Mouse (Mus musculus) hindbrain, embryonic 10.5 days (tissue): Measurements from ENCODE around the gene Wdr90. TPM values are rescaled to one million over a fixed set of nuclear protein-coding genes. Genes with fewer than 3 reads are reported as not detected.
"Not testable (repeated sequence)": the region's sequence is repeated elsewhere in the genome, so short reads cannot be mapped to it uniquely, and the experiment has no call there.

Experiments
- DNase-seq: peaks from one replicate; pipeline ENCODE4 v3.0.0-alpha.2; 2017; ENCODE audit warnings: low spot score
- H3K27ac ChIP-seq: fragments of 300-500 bp; sonication (generic); 2 replicates; pipeline ENCODE4 v1.5.1; 2016; ENCODE audit warnings: mild to moderate bottlenecking, moderate library complexity
- H3K27me3 ChIP-seq: fragments of 300-500 bp; sonication (generic); 2 replicates; pipeline ENCODE4 v1.6.1; 2016; ENCODE audit warnings: mild to moderate bottlenecking; ENCODE audit not compliant: poor library complexity, insufficient read depth, severe bottlenecking
- H3K36me3 ChIP-seq: fragments of 300-500 bp; sonication (generic); 2 replicates; pipeline ENCODE4 v1.6.1; 2016; ENCODE audit warnings: mild to moderate bottlenecking, moderate library complexity
- H3K4me1 ChIP-seq: fragments of 300-500 bp; sonication (generic); replicated peaks from 2 replicates; pipeline ENCODE4 v1.6.1; 2016; ENCODE audit warnings: mild to moderate bottlenecking
- H3K4me3 ChIP-seq: fragments of 300-500 bp; sonication (generic); 2 replicates; pipeline ENCODE4 v1.5.1; 2016; ENCODE audit warnings: mild to moderate bottlenecking, moderate library complexity
- H3K9me3 ChIP-seq: fragments of 300-500 bp; sonication (generic); 2 replicates; pipeline ENCODE4 v1.6.1; 2016; ENCODE audit warnings: mild to moderate bottlenecking, moderate library complexity
- WGBS: fragments of 180-500 bp; shearing (Covaris S2); methylation state at CpG from one replicate; pipeline ENCODE4 v1.1.7; 2016; 5-methylcytosine and 5-hydroxymethylcytosine counted together
- polyA plus RNA-seq: library from polyadenylated mRNA; unstranded; fragments of >200 nt; fragmentation: Nextera tagmentation; extraction: Ambion mirVana; gene quantifications from 2 replicates; pipeline ENCODE4 v1.2.1, GENCODE M21; 2016

The Wdr90 gene
- polyA plus RNA-seq, 1 experiment from 2014 or later: 46.0 TPM

DNA sequence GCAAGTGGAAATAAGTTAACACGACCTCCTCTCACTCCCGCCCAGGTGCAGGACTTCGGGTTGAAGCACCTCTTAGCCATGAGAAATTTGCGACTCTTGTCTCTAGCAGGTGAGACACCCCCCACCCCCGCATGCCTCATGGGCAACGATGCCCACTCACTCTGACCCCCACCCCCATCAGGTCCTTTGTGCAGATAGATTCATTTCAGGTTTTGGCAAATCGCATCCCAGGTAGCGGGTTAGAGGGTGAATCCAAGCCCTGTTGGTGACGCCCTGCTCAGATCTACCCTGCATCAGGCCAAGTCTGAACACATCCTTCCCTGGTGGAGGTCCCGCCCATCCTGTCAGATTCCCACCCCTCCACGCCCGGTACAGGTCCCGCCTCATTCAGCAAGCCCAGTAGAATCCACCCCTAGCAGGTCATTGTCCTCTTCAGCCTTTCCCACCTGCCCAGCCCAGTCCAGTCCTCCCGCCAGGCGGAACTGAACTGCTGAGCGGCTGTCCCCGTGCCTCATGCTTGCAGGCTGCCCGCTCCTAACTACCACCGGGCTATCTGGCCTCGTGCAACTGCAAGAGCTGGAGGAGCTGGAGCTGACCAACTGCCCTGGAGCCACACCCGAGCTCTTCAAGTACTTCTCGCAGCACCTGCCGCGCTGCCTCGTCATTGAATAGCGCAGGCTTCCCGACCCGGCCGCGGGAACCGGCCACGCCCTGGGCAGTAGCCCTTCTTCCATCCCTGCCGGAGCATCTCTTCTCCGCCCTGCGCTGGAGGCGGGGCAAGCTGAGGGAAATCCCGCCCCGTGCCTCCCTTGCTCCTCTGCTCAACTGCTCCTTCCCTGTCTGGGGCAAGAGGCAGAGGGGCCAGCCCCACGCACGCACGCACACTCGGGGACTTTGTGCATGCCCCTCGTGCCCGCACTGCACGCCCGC, 42.2 kb downstream of the Wdr90 start:
- H3K27me3 ChIP-seq: peaks cover 56% of the 10 kb centered on the region
- H3K4me3 ChIP-seq: peak overlapping the region; percentile 41
- peaks cover 24% of the 10 kb centered on the region for H3K4me1 ChIP-seq
- peak overlapping the region; percentile 26; the same call in 1 of the 2 replicates for H3K27ac ChIP-seq
- peak; percentile 35 for DNase-seq
- H3K36me3 ChIP-seq: peaks cover 30% of the 10 kb centered on the region
- no peaks in the 10 kb centered on the region for H3K9me3 ChIP-seq
- WGBS: 5% methylated on average over 46 of the region's 46 CpGs

DNA sequence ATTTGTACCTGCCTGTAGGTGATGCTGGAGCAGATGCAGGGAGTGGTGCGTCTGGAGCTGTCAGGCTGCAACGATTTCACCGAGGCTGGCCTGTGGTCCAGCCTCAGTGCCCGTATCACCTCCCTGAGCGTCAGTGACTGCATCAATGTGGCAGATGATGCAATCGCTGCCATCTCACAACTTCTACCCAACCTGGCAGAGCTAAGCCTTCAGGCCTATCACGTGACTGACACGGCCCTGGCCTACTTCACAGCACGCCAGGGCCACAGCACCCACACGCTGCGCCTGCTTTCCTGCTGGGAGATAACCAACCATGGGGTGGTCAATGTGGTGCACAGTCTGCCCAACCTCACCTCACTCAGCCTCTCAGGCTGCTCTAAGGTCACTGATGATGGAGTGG, 43.6 kb downstream of the Wdr90 start:
- peaks cover 25% of the 10 kb centered on the region for H3K4me1 ChIP-seq
- no peak for DNase-seq
- H3K9me3 ChIP-seq: no peaks in the 10 kb centered on the region
- no peak overlapping the region for H3K4me3 ChIP-seq
- no peak overlapping the region for H3K27ac ChIP-seq
- 87% methylated on average over 11 of the region's 11 CpGs for WGBS
- peaks cover 67% of the 10 kb centered on the region for H3K27me3 ChIP-seq
- H3K36me3 ChIP-seq: peaks cover 30% of the 10 kb centered on the region

DNA sequence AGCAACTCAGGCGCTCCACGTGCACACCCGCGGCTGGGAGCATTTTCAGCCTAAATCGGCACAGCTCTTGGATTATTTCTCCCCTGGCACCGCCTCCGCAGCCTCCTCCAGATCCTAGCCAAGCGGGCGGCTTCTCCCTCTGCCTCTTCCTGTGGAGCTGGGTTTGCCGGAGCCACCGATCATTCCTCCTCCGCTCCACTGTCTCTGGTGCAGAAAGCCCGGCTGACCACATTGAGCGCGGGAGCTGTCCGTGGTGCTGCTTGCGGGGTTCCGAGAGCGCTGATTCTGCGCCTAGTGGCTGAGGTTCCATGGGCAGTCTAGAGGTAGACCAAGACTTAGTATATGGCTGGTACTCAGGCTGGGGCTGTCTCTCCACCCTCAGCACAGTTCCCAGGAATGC, 47.8 kb downstream of the Wdr90 start:
- peak; percentile 88 for DNase-seq
- no peaks in the 10 kb centered on the region for H3K9me3 ChIP-seq
- H3K27me3 ChIP-seq: peaks cover 80% of the 10 kb centered on the region
- H3K4me1 ChIP-seq: peaks cover 43% of the 10 kb centered on the region
- H3K27ac ChIP-seq: no peak overlapping the region
- WGBS: 2% methylated on average over 20 of the region's 20 CpGs
- H3K4me3 ChIP-seq: peak overlapping the region; percentile 28
- H3K36me3 ChIP-seq: peaks cover 22% of the 10 kb centered on the region

DNA sequence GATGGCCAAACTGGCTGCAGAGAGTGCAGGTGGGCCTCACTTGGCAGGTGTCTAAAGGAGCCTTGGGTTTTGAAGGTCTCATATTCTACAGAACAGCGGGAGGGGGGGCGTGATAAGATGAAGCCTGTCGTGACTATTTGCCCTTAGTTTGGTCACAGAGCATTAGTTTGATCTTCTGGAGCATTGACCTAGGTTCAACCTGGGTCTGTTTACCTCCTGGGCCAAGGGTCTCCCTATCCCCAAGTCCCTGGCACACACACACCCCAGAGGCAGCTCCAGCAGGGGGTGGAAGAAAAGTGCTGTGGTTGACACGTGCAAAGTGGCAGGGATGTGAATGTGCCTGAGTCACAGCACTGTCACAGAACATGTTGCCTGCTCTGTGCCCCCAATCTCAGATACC, 50.4 kb downstream of the Wdr90 start:
- peak overlapping the region; percentile 87 for H3K4me3 ChIP-seq
- H3K4me1 ChIP-seq: peaks cover 51% of the 10 kb centered on the region
- no peaks in the 10 kb centered on the region for H3K9me3 ChIP-seq
- no peaks in the 10 kb centered on the region for H3K36me3 ChIP-seq
- no peak for DNase-seq
- H3K27ac ChIP-seq: no peak overlapping the region
- H3K27me3 ChIP-seq: peaks cover 68% of the 10 kb centered on the region
- WGBS: 74% methylated on average over 4 of the region's 4 CpGs

DNA sequence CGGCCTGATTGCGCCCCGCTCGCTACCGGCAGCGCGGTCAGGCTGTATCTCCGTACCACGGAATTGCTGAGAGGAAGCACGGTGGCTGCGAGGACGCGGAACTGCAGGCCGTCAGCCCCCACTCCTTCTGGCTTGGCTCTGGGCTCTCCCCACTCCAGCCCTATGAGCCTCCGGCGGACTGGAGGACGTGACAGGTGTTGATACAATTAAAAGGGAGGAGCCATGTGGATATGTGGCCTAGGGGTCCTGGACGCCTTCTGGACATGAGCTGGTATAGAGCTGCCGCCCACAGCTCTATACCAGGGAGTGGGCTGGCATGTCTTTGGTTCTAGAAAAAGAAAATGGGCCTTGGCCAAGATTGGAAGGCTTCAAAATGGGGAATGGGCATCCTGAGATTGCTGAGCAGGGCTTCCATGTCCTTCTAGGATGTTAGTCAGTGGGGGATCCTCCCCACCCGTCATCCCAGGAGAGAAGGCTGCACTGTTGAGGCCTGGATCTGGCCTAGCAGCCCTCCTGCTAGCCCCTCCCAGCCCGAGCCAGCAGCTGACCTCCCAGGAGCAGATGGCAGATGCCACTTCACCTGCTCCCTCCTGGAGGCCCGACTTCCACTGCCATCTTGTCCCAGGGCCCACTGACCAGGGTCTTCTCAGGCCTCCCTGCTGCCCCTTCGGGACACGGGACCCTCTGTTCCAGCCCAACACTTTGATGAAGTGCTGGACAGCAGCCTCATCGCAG, 51.5 kb downstream of the Wdr90 start:
- Histone ChIP-seq H3K4me3 (peak overlapping the region; percentile 87), H3K9me3 (no peaks in the 10 kb centered on the region), H3K27me3 (peaks cover 68% of the 10 kb centered on the region), H3K27ac (peak overlapping the region; percentile 97), H3K36me3 (no peaks in the 10 kb centered on the region), H3K4me1 (peaks cover 51% of the 10 kb centered on the region)
- peak; percentile 38 for DNase-seq
- WGBS: 9% methylated on average over 25 of the region's 25 CpGs

DNA sequence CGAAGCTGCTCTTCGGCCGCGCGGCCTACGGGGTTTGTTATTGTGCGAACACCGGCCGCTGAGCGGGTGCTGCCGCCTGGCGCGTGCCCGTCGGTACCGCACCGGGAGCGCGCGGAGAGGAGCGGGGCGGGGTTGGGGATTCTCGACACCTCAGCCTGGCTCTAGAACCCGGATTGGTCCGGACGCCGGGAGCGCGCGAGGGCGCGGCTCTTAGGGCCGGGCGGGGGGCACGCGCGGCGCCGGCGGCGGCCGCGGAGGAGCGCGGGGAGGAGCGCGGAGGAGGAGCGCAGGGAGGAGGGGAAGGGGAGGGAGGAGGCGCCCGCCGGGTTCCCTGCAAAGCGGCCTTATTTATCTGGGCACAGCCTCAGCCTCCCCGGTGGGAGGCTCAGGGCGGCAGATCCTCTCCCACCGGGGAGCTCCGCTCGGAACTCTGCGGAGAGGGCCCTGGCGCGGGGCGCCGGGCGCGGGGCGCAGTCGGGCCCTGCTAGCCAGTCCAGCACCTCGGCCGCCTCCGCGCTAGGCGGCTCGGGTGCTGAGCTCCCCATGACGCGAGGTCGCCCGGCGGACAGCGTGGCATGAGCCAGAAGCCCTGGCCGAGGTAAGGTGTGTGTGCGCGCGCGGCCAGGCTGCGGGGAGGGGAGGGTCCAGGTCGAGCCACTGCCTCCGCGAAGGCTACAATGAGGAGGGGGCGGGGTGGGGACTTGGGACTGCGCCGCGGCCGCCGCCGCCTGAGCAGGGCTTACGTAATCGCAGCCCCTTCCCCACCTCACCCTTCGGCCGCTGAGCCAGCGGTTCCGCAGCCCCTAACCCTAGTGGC, 52.3 kb downstream of the Wdr90 start, which contains the start of gene Fbxl16:
Fbxl16 (plus strand) TSS at position 297 of the 817 bp plus-strand sequence.
- no peaks in the 10 kb centered on the region for H3K9me3 ChIP-seq
- DNase-seq: peak; percentile 86

DNA sequence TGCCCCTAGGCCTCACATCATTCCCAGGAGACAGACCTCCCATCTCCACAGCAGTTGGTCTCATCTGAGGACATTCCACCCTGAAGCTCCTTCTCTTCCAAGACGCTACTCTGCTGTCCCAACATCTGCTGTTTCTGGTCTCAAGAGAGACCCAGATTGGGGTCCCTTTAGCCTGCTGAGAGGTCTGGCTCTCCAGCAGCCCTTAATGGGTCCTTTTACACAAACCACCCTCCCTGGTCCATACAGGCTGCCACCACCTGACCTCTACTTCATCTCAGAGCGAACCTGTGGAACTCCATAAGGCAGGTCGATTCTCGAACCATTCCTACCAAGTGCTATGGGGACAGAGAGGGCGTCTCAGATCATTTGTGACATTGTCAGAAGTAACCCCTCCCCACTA, 53.3 kb downstream of the Wdr90 start:
- H3K27me3 ChIP-seq: peaks cover 57% of the 10 kb centered on the region

More for the DNA sequence above, 52.3 kb downstream of the Wdr90 start, which contains the start of gene Fbxl16:
- Histone ChIP-seq H3K27ac (peak within 1 kb of the TSS; percentile 97), H3K36me3 (no peaks in the 10 kb centered on the region), H3K27me3 (peaks cover 62% of the 10 kb centered on the region), H3K4me1 (peaks cover 53% of the 10 kb centered on the region), H3K4me3 (peak within 1 kb of the TSS; percentile 87)
- WGBS: under 1% methylated on average over 95 of the region's 100 CpGs

DNA sequence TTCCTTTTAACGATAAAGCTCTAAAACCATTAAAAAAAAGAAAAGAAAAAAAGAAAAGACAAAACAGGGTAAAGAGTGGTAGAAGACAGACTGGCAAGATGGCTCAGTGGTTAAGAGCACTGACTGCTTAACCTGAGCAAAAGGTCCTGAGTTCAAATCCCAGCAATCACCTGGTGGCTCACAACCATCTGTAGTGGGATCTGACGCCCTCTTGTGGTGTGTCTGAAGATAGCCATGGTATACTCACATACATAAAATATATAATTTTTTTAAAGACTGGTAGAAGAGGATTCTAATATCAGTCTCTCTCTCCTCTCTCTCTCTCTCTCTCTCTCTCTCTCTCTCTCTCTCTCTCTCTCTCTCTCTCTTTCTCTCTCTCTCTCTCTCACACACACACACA, 53.8 kb downstream of the Wdr90 start:
- not testable (repeated sequence) for H3K9me3 ChIP-seq, H3K4me3 ChIP-seq, DNase-seq, H3K36me3 ChIP-seq, H3K27ac ChIP-seq
- whole genome bisulfite sequencing: 44% methylated on average over 2 of the region's 2 CpGs
- Histone ChIP-seq H3K27me3 (peaks cover 52% of the 10 kb centered on the region), H3K4me1 (peaks cover 59% of the 10 kb centered on the region)

More for the DNA sequence above, 53.3 kb downstream of the Wdr90 start:
- Histone ChIP-seq H3K36me3 (no peaks in the 10 kb centered on the region), H3K27ac (peak overlapping the region; percentile 97), H3K9me3 (no peaks in the 10 kb centered on the region), H3K4me3 (peak overlapping the region; percentile 87), H3K4me1 (peaks cover 57% of the 10 kb centered on the region)
- no peak for DNase-seq
- 39% methylated on average over 5 of the region's 5 CpGs for WGBS

DNA sequence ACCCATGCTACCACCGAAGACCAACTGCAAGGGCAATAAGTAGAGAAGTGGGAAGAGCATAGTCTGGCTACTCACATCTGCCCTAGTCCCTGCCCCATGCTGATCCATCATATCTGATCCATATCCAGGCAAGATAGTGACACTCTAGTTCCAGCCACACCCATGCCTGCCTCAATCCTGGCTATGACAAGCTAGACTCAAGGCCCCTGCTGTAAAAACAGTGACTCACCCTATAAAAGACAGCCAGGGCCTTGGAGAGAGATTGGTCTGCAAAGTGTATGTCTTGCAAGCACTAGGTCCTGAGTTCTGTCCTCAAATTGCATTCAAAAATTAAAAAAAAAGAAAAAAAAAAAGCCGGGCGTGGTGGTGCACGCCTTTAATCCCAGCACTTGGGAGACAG, 54.8 kb downstream of the Wdr90 start:
- no peak for DNase-seq
- 87% methylated on average over 4 of the region's 4 CpGs for WGBS
- peaks cover 45% of the 10 kb centered on the region for H3K27me3 ChIP-seq
- H3K27ac ChIP-seq: no peak overlapping the region
- H3K4me1 ChIP-seq: peaks cover 62% of the 10 kb centered on the region
- H3K9me3 ChIP-seq: no peaks in the 10 kb centered on the region
- no peak overlapping the region for H3K4me3 ChIP-seq
- no peaks in the 10 kb centered on the region for H3K36me3 ChIP-seq

DNA sequence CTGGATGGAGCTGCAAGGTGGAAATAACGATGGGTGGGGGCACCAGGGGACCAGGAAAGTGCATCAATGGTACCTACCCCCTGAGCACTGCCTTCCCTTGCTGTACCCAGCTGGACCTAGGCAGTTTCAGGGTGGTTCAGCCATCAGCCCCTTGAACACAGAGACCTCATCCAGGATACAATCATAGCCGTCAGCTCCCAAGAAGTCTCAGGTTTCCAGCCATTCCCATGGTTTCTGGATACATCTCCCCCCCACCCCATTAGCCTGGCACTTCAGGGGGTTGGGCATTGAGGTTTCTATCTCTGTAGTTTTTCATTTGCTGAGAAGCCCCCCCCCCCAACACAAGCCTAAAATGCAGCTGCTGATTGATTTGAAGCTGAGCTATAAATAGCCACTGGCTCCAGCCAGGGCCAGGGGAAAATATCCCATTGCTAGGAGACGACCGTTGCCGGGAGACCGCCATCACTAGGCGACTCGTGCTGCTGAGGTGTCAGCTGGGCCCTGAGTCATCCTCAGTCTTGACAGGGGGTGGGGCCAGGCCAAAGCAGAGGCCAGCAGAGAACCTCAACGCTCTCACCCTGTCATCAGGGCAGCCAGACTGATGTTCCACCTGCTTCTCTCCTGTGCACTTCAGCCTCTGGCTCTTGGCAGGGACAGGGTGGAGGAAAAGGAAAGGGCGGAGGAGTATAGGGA, 58.3 kb downstream of the Wdr90 start:
- H3K9me3 ChIP-seq: no peaks in the 10 kb centered on the region
- no peaks in the 10 kb centered on the region for H3K36me3 ChIP-seq
- H3K4me1 ChIP-seq: peaks cover 33% of the 10 kb centered on the region
- peak overlapping the region; percentile 84 for H3K27ac ChIP-seq
- H3K27me3 ChIP-seq: peaks cover 12% of the 10 kb centered on the region; the same call in 1 of the 2 replicates
- H3K4me3 ChIP-seq: peak overlapping the region; percentile 22
- 13% methylated on average over 10 of the region's 10 CpGs for WGBS
- DNase-seq: peak; percentile 94

DNA sequence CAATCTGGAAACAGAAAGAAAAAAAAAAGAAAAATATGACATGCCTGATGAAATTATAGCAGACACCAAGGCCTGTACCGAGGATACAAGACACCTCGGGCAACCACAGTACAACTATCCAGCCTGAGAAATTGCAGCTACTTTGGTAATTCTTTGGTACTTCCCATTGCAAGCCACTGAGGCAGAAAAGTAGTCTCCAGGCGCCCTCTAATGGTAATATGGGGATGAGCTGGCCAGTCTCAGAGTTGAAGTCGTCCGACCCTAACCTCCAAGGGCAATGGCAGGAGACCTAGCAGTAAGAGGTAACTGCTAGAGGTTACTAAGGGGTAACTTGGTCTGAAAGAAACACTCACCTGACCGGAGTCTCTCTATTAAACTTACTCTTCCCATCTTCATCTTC, 60.3 kb downstream of the Wdr90 start:
- H3K9me3 ChIP-seq: no peaks in the 10 kb centered on the region
- peaks cover 46% of the 10 kb centered on the region for H3K4me1 ChIP-seq
- H3K27ac ChIP-seq: no peak overlapping the region
- peaks cover 8% of the 10 kb centered on the region; the same call in 1 of the 2 replicates for H3K27me3 ChIP-seq
- H3K36me3 ChIP-seq: no peaks in the 10 kb centered on the region
- 11% methylated on average over 6 of the region's 6 CpGs for WGBS
- H3K4me3 ChIP-seq: no peak overlapping the region
- DNase-seq: peak; percentile 73

DNA sequence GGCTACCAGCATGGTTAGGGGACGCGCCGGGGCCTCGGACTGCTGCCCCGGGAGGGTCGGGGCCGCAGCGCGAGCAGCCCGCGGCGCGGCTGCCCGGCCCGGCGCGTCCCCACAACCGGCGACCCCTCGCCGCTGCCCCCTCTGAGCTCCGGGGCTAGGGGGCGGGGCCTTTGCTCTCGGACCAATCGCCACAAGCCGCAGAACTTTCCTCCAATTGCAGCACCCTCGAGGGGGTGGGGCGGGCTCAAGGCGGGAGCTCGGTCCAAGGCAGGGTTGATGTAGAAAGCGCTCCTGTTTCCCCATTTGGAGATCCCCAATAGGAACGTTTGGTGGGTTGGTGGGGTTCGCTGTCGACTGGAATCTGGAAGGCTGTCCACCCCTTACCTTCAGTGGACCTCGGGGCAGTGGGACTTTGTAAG, 64.3 kb downstream of the Wdr90 start, which contains the start of gene Metrn:
Metrn (minus strand) TSS at position 186 of the 419 bp plus-strand sequence.
- Histone ChIP-seq H3K9me3 (no peaks in the 10 kb centered on the region), H3K27me3 (peaks cover 5% of the 10 kb centered on the region; the same call in 1 of the 2 replicates), H3K27ac (peak within 1 kb of the TSS; percentile 95), H3K36me3 (peaks cover 26% of the 10 kb centered on the region), H3K4me3 (peak within 1 kb of the TSS; percentile 86), H3K4me1 (peaks cover 63% of the 10 kb centered on the region)
- DNase-seq: peak; percentile 94
- WGBS: under 1% methylated on average over 35 of the region's 35 CpGs
